Comparison of ENCODE assay signal across 7 mouse cellular contexts in the genomic region with DNA sequence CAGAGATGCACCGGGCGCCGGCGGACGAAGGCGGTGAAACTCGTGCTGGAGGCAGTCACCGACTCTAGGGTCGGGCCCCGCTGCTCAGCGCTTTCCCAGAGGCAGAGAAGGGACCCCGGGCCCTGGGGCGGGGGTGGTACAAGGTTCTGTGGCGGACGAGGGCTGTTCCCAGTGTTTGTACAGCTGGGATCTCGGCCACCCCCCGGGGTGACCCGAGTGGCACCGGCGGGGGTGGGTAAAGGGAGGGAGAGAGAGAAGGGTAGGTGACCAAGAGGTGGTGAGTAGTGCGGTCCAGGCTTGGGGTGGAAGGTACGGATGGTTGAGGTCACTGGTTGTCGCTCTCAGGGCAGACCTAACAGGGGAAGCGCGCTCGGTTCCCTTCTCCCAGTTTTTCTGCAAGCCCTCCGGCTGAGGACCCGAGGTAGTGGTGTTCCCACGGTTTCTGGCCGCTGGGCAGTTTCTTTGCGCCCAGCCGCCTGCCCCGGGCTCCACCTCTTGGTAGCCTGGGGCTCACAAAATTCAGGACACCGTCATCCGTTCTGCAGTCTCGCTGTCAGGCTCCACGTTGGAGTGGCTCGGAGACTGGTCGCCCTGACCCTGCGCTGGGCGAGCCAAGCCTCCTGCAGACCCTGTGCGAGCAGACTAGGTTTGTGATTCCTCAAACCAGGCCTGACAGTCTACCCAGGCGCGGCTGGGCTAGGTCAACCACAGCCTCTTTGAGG.
A peak's percentile ranks its signal among the peaks of the same experiment; 100 is the strongest.
DNase-seq lines count a peak whose midpoint lies in the region; ATAC-seq lines count a peak whose summit lies in the region.

No protein-coding gene starts in this region.

- peak; percentile 73 for ATAC-seq in lung, embryonic 15.5 days (ENCODE audit: borderline replicate concordance, extremely low read depth, low FRiP score, low TSS enrichment)
- peak; percentile 21; the same call in 1 of the 2 replicates for ATAC-seq in forebrain, embryonic 13.5 days
- peak; percentile 48 for ATAC-seq in limb, embryonic 11.5 days (ENCODE audit: insufficient number of reproducible peaks, low FRiP score, low TSS enrichment, low read depth)
- peak; percentile 63; the same call in 1 of the 2 replicates for ATAC-seq in neural tube, embryonic 15.5 days (ENCODE audit: low FRiP score)

- H3K9ac ChIP-seq in lung, embryonic 15.5 days = peak overlapping the region; percentile 23; the same call in 1 of the 2 replicates
- H3K9ac ChIP-seq in forebrain, embryonic 13.5 days = peak overlapping the region; percentile 58
- H3K9ac ChIP-seq in limb, embryonic 11.5 days (ENCODE audit: low read length) = peak overlapping the region; percentile 67
- H3K9ac ChIP-seq in neural tube, embryonic 15.5 days (replicated peaks) = peak overlapping the region; percentile 33

- WGBS in lung, embryonic 15.5 days = 9% methylated on average over 44 of the region's 44 CpGs
- WGBS in forebrain, embryonic 13.5 days = 3% methylated on average over 40 of the region's 44 CpGs
- under 1% methylated on average over 44 of the region's 44 CpGs for whole genome bisulfite sequencing in limb, embryonic 11.5 days
- 3% methylated on average over 44 of the region's 44 CpGs for WGBS in neural tube, embryonic 15.5 days

- H3K4me2 ChIP-seq in lung, embryonic 15.5 days = peak overlapping the region; percentile 90
- peak overlapping the region; percentile 78 for H3K4me2 ChIP-seq in forebrain, embryonic 13.5 days
- H3K4me2 ChIP-seq in limb, embryonic 11.5 days (ENCODE audit: low read depth, severe bottlenecking) = peak overlapping the region; percentile 99
- H3K4me2 ChIP-seq in neural tube, embryonic 15.5 days = peak overlapping the region; percentile 94

- H3K4me1 ChIP-seq in lung, embryonic 15.5 days = peaks cover 18% of the 10 kb centered on the region
- H3K4me1 ChIP-seq in forebrain, embryonic 13.5 days = peaks cover 19% of the 10 kb centered on the region
- peaks cover 28% of the 10 kb centered on the region for H3K4me1 ChIP-seq in limb, embryonic 11.5 days (ENCODE audit: control insufficient read depth, insufficient read depth, low read length)
- peaks cover 21% of the 10 kb centered on the region for H3K4me1 ChIP-seq in neural tube, embryonic 15.5 days

- H3K4me3 ChIP-seq in lung, embryonic 15.5 days = peak overlapping the region; percentile 42
- H3K4me3 ChIP-seq in forebrain, embryonic 13.5 days = peak overlapping the region; percentile 44
- H3K4me3 ChIP-seq in limb, embryonic 11.5 days (ENCODE audit: low read depth, low read length) = peak overlapping the region; percentile 51
- peak overlapping the region; percentile 46 for H3K4me3 ChIP-seq in neural tube, embryonic 15.5 days (replicated peaks)

- H3K27ac ChIP-seq in lung, embryonic 15.5 days = no peak overlapping the region
- H3K27ac ChIP-seq in forebrain, embryonic 13.5 days = no peak overlapping the region
- no peak overlapping the region; the same call in 1 of the 2 replicates for H3K27ac ChIP-seq in limb, embryonic 11.5 days (replicated peaks; ENCODE audit: low read depth, low read length)
- H3K27ac ChIP-seq in neural tube, embryonic 15.5 days (replicated peaks) = no peak overlapping the region

- H3K27me3 ChIP-seq in lung, embryonic 15.5 days = peaks cover 89% of the 10 kb centered on the region
- H3K27me3 ChIP-seq in forebrain, embryonic 13.5 days = peaks cover 88% of the 10 kb centered on the region
- H3K27me3 ChIP-seq in limb, embryonic 11.5 days (ENCODE audit: control insufficient read depth, insufficient read depth, low read length) = 0 out of 2 replicates have a peak, but pooled peaks cover 10% of the 10 kb centered on the region
- peaks cover 61% of the 10 kb centered on the region for H3K27me3 ChIP-seq in neural tube, embryonic 15.5 days (replicated peaks)

- H3K36me3 ChIP-seq in lung, embryonic 15.5 days = no peaks in the 10 kb centered on the region
- H3K36me3 ChIP-seq in forebrain, embryonic 13.5 days (ENCODE audit: poor library complexity, severe bottlenecking) = no peaks in the 10 kb centered on the region
- no peaks in the 10 kb centered on the region for H3K36me3 ChIP-seq in limb, embryonic 11.5 days (ENCODE audit: control insufficient read depth, insufficient read depth, low read length)
- H3K36me3 ChIP-seq in neural tube, embryonic 15.5 days = no peaks in the 10 kb centered on the region

- no peak for DNase-seq in lung, adult 18-20 months
- peak; percentile 69 for DNase-seq in limb, embryonic 11.5 days (ENCODE audit: low spot score)
- DNase-seq in spleen, postnatal 14 days (ENCODE audit: low spot score in 2 of 2) = no peak
- DNase-seq in spleen, postnatal 36 days (ENCODE audit: low spot score in 2 of 2) = no peak

- no peaks in the 10 kb centered on the region for H3K9me3 ChIP-seq in lung, embryonic 15.5 days
- H3K9me3 ChIP-seq in forebrain, embryonic 13.5 days (replicated peaks) = no peaks in the 10 kb centered on the region
- no peaks in the 10 kb centered on the region for H3K9me3 ChIP-seq in limb, embryonic 11.5 days (ENCODE audit: control insufficient read depth, low read length)
- no peaks in the 10 kb centered on the region for H3K9me3 ChIP-seq in neural tube, embryonic 15.5 days (replicated peaks)

Comparison
In these comparisons a context has a peak if more than half of its experiments do, and no peak if none do; other contexts are left out.
1. ATAC-seq: peak in every context shown above with its lines; median percentile 73 in lung, embryonic 15.5 days; 63 in neural tube, embryonic 15.5 days; 48 in limb, embryonic 11.5 days; 21 in forebrain, embryonic 13.5 days.